Mouse (Mus musculus): ENCODE measurements around the gene Sart3. TPM values are rescaled to one million over a fixed set of nuclear protein-coding genes. Genes with fewer than 3 reads are reported as not detected.
"Not testable (repeated sequence)": the region's sequence is repeated elsewhere in the genome, so short reads cannot be mapped to it uniquely, and the experiment has no call there.

Gene Sart3
- 10 to 100 TPM; 19.6 to 20.5 TPM for total RNA-seq (2021)

DNA sequence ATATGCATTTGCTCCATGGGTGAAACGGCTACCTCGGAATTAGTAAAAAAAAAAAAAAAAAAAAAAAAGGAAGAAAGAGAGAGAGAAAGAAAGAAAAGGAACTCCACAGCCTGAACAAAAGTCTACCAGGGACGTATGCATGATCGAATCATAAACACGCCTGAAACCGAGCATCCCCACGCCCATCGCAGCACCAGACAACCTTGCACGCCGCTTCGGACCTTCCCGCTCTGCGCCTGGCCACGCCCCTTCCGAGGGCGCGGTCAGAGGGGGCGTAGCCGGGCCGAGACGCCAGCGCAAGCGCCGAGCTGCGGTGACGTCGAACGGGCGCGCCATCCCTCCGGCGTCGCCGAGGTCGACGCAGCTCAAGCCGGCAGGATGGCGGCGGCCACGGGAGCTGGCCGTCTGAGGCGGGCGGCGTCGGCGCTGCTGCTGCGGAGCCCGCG lies at the start of gene Sart3, which contains the start of gene Iscu:
TSS of gene Sart3 (minus strand) at position 61 of the 446 bp plus-strand sequence.
TSS of gene Iscu (plus strand) at position 299 of the 446 bp plus-strand sequence.
- peak; percentile 96 for DNase-seq
- intact Hi-C loops (cut with DNase I): loop anchor here (2.0 to 5.0 kb wide), 3 partner anchors 72 to 182 kb away; no protein-coding TSS in a partner anchor

DNA sequence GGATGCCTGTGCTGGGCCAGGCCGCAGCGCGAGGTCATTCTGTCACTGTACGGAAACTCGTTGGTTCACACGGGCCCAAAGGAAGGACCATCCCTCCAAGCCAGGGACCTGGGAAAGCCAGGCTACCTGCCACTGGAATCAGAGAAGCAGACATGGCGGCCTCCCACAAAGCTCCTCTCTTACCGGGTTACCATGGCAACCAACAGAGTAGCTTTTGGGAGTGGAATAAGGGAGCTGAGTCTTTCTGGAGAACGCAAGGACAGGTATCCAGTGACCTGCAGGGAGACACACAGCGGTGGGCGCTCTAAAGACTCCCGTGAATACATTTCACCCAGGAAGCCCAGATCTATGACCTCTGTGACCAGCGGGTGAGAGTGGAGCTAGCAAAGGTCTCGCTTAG lies 46.3 kb upstream of the Sart3 start:
- DNase-seq: no peak
- intact Hi-C loops (cut with DNase I): no loop called here

DNA sequence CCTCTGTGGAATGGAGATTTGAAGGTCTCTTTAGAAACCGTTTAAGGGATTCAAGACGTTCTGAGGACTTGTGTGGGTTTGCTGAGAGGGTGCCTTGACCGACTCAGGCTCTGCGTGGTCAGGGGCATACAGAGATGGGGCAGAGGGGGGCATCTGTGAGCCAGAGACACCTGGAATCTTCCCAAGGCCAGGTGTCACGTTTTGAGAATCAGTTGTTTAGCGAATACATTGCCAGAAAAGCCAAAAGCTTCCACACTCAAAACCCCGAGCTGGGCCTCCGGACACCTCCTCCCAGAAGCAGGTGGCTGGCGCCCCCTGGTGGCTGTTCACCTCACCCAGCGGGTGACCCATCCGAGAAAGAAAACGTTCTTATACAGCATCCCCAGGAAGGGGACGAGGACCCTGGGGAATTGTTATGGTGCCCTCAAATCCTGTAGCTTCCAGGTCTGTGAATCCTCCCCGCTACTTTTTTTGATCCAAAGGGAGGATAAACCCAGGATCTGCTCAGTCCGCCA lies 43.4 kb upstream of the Sart3 start:
- peak; percentile 69 to 86 for DNase-seq
- intact Hi-C loops (cut with DNase I): loop anchor here (1.0 to 2.0 kb wide), 2 partner anchors 42 to 449 kb away; no protein-coding TSS in a partner anchor

DNA sequence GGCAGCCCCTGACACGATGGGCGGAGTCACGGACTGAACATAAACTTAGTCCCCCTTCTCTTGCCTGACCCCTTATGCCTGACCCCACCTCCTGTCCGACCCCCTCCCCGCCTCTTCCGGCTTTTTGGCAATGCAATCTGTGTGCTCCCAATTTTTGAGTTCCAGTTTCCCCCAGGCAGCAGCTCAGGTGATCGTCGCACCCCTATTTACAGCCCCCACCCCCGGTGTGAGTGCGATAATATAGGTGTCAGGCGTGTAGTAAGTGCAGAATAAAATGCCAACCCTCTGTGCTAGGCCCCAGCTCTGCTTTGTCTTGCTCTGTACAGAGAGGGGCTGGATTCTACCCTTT lies 42.7 kb upstream of the Sart3 start:
- intact Hi-C loops (cut with DNase I): loop anchor here (1.0 to 2.0 kb wide), 2 partner anchors 42 to 448 kb away; no protein-coding TSS in a partner anchor

DNA sequence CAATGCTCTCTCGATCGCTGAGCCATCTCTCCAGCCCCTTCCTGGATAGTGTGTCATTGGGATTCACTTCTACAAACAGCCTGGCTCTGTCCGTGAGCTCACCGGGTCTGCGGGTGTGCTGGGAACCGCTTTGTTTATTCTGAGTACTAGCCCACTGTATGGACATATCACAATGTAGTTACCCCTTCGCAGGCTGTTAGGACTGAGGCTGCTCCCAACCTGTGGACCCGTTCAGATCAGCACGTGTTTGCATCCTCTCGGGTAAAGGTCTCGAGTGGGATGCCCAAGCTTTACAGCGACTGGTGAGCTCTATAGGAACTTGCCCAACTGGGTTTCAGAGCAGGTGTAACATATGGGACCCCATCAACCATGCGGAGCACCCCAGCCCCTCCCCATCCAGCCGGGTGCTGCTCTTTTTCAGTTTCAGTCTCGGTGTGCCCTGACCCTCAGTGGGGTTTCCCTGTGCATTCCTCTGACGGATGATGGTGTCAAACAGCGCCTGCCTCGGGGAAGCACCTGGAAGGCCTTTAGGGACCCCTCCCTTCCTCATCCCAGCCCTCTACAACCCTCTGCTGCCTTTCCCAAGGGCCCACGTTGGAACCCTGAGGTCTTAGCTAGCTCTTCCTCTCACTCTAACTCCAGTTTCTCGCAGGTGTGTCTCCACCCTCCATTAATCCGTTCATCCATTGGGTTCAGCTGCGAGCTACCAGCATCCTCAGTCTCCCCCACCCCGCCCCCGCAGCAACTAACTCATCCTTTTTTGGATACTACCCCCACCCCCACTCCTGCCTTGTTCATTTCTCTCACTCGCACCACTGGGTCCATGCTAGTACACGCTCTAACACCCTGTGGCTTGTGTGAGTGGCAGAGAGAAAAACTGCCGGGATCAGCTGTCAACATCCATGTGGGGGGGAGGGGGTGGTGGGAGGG lies 42.1 kb upstream of the Sart3 start:
- DNase-seq: no peak
- intact Hi-C loops (cut with DNase I): loop anchor here (1.0 to 2.0 kb wide), 2 partner anchors 41 to 448 kb away; no protein-coding TSS in a partner anchor

More for the DNA sequence above, 42.7 kb upstream of the Sart3 start:
- DNase-seq: no peak

DNA sequence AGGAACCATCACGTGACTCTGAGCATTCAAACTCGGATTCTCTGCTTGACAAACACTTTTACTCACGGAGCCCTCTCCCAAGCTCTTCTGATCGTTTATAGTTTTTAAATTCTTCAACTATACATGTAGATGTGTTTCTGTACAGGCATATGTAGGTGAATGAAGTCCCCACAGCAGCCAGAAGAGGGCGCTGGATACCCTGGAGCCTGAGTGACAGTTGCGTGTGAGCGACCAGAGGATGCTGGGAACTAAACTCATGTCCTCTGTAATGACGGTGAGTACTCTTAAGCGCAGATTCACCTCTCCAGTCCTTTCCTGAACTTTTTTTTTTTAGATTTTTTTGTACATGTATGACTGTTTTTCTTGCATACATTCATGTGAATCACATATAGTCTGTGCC lies 41.3 kb upstream of the Sart3 start:
- no peak for DNase-seq
- intact Hi-C loops (cut with DNase I): loop anchor here (2.0 kb wide), 1 partner anchor 447 kb away; no protein-coding TSS in a partner anchor

DNA sequence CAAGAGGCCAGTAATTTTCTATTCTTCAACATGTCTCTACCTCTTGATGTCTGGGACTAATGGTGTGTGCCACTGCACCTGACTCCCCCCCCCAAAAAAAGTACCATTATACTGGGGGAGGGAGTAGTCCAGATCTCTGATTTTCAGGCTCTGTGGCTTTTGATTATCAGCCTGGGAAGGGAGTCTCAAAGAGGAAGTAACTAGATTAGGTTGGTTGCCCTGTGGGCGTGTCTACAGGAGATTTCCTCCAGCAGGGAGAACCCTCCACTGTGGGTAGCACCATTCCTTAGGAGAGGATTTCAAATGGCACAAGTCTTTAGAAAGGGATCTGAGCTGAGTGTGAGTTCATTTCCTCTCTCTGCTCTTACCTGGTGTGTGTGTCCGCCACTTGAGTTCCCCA lies 40.3 kb upstream of the Sart3 start:
- intact Hi-C loops (cut with DNase I): no loop called here
- no peak for DNase-seq

DNA sequence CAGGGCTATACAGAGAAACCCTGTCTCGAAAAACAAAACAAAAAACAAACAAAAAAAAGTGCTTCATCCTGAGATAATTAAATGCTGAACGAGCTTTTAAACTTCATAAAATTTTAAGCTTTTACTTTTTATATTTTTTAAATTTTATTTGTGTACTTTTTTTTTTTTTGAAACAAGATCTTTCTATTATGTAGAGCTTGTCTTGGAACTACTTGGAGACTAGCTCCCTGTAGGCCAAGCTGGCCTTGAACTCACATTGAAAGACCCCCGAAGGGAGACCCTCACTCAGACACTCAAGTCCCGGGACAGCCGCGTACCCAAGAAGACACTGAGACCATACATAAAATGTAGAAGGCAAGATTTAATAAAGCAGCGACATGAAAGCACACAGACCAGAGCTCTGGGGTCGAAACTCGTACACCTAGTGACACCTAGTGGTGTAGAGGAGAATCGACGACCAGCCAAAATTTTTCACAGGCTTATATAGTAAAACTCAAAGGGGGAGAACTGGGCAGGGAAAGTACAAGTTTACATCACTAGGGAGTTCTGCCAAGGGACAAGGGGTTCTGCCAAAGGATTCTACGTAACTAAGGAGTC lies 39.6 kb upstream of the Sart3 start:
- intact Hi-C loops (cut with DNase I): not testable (repeated sequence)
- peak; percentile 43 to 56 for DNase-seq

DNA sequence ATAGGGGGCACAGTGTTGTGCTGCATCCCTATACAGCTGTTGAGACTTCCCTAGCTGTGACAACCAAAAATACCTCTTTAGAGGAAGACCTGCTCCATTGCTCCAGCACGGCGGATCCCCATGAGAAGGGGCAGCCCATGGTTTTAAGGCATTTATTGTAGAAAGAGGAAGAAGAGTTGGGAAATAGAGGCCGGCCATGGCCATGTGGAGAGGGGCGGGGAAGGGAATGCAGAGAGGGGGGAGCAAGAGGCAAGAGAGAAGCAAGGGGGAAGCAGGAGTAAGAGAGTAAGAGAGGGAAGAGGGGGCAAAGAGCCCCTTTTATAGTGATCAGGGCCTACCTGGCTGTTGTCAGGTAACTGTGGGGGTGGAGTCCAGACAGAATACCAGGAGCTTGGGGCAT lies 37.8 kb upstream of the Sart3 start:
- DNase-seq: no peak
- intact Hi-C loops (cut with DNase I): no loop called here

DNA sequence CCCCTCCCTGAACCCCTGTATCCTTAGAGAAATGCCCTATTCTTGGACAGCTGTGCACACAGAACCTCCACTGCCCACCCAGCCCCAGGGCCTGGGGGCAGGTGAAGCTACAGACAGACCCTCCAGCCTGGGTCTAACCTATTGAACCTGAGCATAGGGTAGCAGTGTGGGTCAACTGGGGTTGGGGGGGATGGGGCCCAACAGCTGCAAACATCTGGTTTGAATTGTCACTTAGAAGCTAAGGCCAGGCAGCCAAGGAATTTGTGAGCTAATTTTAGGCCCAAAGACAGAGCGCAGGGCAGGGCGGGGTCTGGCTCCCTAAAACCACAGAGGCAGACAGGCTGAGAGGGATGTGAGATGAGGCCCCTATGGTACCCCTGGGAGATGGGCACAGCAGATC lies 35.9 kb upstream of the Sart3 start:
- peak; percentile 49 to 55 for DNase-seq
- intact Hi-C loops (cut with DNase I): no loop called here

DNA sequence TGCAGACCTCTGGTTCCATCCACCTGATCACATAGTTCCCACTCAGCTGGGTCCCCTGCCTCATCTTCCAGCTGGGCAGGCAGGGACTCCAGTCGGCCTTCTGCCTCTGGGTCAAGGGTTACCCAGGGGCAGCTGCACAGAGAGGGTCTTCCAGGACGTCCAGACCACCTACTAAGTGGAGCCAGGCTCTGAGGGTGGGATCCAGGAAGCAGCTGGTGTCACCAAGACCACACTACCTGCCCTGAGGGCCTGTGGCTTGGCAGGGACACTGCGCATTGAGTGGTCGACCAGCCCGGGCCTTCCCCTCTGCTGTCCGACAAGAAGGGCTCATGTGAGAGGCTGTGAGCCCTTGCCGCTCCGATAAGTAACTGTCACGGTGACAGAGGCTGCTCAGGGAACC lies 35.4 kb upstream of the Sart3 start:
- intact Hi-C loops (cut with DNase I): no loop called here
- DNase-seq: no peak

DNA sequence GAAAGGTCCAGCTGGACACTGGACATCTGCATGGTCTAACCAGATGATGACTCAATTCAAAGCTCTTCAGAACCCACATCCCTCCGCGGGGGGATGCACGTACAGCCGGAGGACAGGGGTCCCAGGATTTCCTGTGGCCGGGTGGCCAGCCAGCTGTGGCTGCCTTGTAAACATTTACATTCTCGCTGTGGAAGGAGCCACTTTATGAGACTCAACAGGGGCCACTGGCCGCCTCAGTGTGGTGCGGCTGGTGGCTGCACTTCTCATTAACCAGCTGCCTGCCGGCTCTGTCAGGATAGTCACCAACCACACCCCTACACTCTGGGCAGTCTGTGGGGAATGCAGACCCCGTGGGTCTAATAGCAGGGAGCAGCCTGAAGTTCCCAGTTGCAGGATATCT lies 34.1 kb upstream of the Sart3 start:
- no peak for DNase-seq
- intact Hi-C loops (cut with DNase I): no loop called here

DNA sequence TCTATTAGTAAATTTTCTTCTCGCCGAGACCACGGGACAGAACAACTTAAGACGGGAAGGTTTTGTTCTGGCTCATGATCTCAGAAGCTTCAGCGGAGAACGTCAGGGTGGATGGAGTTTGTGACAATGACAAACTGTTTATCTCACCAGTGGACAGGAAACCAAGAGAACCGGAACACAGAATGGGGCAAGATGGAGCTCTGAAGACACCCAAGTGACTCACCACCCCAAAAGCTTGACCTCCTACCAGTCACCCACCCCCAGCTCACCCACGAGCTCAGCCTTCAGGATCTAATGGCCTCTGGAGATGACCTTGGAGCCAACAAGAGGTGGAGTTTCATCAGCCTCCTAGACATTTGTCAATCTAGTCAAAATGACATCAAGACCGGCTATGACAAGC lies 33.0 kb upstream of the Sart3 start:
- intact Hi-C loops (cut with DNase I): no loop called here
- no peak for DNase-seq

DNA sequence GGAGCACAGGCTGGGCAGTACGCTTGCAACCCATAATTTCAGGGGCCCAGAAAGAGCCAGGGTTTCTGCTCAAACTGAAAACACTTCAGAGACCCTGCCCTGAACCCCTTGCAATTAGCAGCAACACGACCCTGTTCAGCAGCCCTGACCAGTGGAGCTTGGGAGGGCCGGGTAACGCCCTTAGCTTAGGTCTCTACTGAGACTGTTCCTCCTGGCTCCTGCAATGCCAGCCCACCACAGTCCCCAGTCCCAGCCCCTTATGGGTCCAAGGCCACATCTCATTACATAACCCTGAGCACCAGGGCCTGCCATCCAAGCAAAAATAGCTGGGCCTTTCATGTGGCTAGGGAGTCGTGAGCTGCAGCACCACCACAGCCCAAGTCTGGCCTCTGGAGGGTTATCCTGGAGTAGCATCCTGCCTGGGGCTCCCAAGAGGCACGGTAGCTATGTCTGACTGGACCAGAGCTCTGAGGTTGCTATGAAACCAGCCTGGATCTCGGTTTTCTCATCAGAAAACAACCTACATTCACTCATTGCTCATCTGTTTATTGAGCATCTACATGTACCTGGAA lies 32.2 kb upstream of the Sart3 start:
- DNase-seq: no peak
- intact Hi-C loops (cut with DNase I): no loop called here

DNA sequence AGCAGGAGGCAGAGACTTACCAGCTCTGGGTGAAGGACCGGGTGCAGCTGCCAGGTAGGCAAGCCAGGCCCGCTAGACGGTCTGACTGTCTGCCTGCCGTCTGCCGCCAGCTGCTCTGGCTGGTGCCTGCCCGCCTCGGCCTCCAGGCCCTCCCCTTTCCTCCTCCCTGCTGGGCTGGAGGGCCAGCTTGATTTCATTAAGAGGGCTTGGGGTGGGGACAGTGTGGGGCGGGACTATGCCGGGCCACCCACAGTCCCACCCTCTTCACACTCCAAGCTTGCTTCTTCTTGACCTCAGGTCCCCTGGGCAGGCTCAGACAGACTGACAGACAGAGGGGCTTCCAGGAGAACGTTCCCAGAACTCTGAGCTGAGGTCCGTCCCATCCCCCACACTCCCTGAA lies 28.0 kb upstream of the Sart3 start, which contains the start of gene Tmem119:
TSS of gene Tmem119 (minus strand) at position 237 of the 400 bp plus-strand sequence.
- intact Hi-C loops (cut with DNase I): no loop called here

DNA sequence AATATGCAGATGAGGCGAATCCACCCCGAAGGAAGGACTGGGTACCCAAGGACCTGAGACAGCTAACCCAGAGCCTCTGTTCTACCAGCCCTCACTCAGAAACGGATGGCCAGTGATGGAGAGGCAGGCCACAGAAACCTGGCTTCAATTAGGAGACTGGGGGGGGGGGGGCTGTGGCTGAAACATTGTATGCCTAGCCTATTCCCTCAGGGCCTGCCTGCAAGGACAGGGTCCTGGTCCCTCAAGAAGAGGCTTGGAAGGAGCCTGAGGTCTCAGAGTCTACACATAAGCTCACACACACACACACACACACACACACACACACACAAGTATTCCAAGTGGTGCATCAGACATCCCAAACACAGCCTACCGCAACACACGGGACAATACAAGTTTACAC lies 27.4 kb upstream of the Sart3 start:
- no peak for DNase-seq
- intact Hi-C loops (cut with DNase I): no loop called here

More for the DNA sequence above, 28.0 kb upstream of the Sart3 start, which contains the start of gene Tmem119:
- DNase-seq: peak; percentile 71 to 73

DNA sequence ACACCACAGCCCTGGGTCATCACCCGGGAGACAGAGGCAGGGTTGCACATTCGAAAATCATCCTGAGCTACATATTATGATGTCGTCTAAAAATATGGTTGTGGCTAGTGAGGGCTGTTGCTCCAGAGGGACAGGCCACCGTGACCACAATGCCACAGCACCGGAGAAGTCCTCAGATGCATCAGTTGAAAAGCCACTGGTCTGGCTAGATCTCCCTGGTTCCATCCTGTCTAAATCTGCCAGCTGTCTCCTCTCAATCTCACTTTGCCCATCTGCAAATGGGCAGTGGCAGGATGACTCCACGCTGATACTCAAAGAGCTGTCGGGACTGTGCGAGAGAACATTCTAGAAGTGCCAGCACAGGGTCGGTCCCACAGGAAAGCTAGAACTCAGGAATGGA lies 26.2 kb upstream of the Sart3 start:
- intact Hi-C loops (cut with DNase I): no loop called here
- DNase-seq: no peak

DNA sequence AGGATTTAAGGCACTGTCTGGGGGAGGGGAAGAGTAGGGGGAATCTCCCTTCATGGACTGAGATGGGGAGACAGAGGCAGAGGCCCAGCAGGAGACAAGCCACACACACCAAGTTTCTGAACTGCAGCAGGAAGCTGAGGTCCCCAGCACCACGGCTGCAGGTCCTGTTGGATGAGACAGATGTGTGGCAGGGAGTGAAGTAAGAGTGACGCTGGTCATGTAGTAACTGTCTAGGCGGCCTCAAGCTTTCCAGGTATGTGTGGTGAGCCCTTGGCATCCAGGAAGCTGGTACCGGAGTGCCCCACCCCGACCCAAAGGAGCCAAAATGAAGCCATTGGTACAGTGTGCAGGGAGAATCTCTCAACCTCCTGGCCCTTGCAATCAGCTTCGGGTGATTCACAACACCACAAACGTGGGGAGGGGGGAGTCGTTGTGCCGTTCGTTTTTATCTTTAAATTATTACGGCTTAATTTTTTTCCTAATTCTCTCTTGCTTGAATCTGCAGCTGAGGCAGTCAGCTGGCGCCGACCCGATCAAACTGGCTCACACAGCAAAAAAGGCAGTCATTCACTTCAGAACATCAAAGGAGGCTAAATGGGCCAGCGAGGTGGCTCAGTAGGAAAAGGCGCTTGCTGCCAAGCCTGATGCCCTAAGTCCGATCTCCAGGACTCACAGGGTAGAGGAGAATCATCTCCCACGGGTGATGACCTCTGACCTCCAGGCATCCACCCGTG lies 25.0 kb upstream of the Sart3 start:
- no peak for DNase-seq
- intact Hi-C loops (cut with DNase I): no loop called here

DNA sequence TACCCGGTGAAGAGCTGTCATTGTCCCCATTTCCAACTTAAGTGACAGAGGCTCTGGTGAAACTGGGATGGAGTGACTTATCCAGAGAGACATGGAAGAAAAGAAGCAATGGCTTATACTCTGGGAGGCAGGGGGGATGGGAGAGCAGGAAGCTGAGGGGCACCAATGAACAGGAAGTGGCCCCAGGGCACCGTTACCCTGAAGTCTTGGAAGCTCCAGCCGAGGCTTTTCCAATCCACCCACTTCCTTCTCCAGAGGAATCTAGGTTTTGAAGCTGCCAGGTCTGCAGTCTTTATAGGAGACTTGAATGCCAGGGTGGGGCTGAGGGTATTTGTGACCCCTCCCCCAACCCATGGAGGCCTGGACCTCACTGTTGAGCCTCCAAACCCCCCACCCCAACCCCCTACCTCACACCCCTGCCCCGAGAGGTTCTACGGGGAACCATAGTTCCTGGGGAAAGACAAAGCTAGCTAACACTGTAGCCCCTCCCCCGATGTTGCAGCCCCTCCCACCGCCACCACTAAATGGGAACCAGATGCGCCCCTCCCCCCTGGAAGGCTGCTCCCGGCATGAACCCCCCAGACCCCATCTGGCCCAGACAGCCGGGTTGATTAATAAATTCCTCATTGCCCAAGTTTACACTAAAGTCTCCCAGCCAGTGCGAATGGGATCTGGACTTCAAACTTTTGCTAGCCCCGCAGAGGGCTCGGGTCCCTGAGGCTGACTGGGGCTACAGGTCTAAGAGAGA lies 24.3 kb upstream of the Sart3 start:
- intact Hi-C loops (cut with DNase I): no loop called here
- no peak for DNase-seq

Measured in heart, postnatal 10 days (tissue).